Mouse (Mus musculus): ENCODE data around the gene B020011L13Rik. TPM values are rescaled to one million over a fixed set of nuclear protein-coding genes. Genes with fewer than 3 reads are reported as not detected.

The B020011L13Rik gene
- not detected for polyA plus RNA-seq (2015; fragmentation: Illumina TruSeq; extraction: RNeasy Lipid Tissue Mini Kit (QIAGEN cat#74804); ENCODE audit: insufficient read depth, low read depth, low replicate concordance)

GRCm38 (mm10) chr1:117780833-117781232 lies at the start of gene B020011L13Rik:
TSS of gene B020011L13Rik (plus strand) at chr1:117781133.

GRCm38 (mm10) chr1:117829781-117830180 lies 48.8 kb downstream of the B020011L13Rik start, which contains the start of gene Gm28360:
TSS of gene Gm28360 (plus strand) at chr1:117830081.

Other genes starting within 250 kb of the B020011L13Rik start
- not detected for gene Gm28363, start 84.0 kb upstream of the B020011L13Rik start, polyA plus RNA-seq (2015; fragmentation: Illumina TruSeq; extraction: RNeasy Lipid Tissue Mini Kit (QIAGEN cat#74804); ENCODE audit: insufficient read depth, low read depth, low replicate concordance)
- gene Gm28360, start 48.9 kb downstream of the B020011L13Rik start, polyA plus RNA-seq (2015; fragmentation: Illumina TruSeq; extraction: RNeasy Lipid Tissue Mini Kit (QIAGEN cat#74804); ENCODE audit: insufficient read depth, low read depth, low replicate concordance) = not detected
- not detected for gene Gm28168, start 146.9 kb downstream of the B020011L13Rik start, polyA plus RNA-seq (2015; fragmentation: Illumina TruSeq; extraction: RNeasy Lipid Tissue Mini Kit (QIAGEN cat#74804); ENCODE audit: insufficient read depth, low read depth, low replicate concordance)
- gene Gm7145, start 184.8 kb downstream of the B020011L13Rik start, polyA plus RNA-seq (2015; fragmentation: Illumina TruSeq; extraction: RNeasy Lipid Tissue Mini Kit (QIAGEN cat#74804); ENCODE audit: insufficient read depth, low read depth, low replicate concordance) = not detected

Measured in pancreas, adult 10 weeks (tissue).